Mouse (Mus musculus): ENCODE results near the gene Gipc3.
A peak's percentile ranks its signal among the peaks of the same experiment; 100 is the strongest.

Gipc3 gene

GRCm38 (mm10) chr10:81299585-81300351 is 43.3 kb downstream of the Gipc3 start:
- no peak for DNase-seq (ENCODE audit: low spot score)

- DNase-seq (ENCODE audit: low spot score), result no peak
Observed at GRCm38 (mm10) chr10:81298369-81299100, 44.5 kb downstream of the Gipc3 start.

GRCm38 (mm10) chr10:81297845-81298244 is 45.2 kb downstream of the Gipc3 start:
- DNase-seq (ENCODE audit: low spot score), result no peak

GRCm38 (mm10) chr10:81297246-81297645 is 45.8 kb downstream of the Gipc3 start:
- DNase-seq (ENCODE audit: low spot score), result no peak

GRCm38 (mm10) chr10:81295185-81295584 is 47.9 kb downstream of the Gipc3 start:
- DNase-seq (ENCODE audit: low spot score), result no peak

GRCm38 (mm10) chr10:81294442-81294841 is 48.6 kb downstream of the Gipc3 start:
- DNase-seq (ENCODE audit: low spot score), result no peak

GRCm38 (mm10) chr10:81293334-81294030 is 49.6 kb downstream of the Gipc3 start:
- no peak for DNase-seq (ENCODE audit: low spot score)

GRCm38 (mm10) chr10:81292554-81293333 is 50.3 kb downstream of the Gipc3 start, which contains the start of gene Pip5k1c:
Gene Pip5k1c, plus strand, starts transcription at chr10:81292963.
- DNase-seq (ENCODE audit: low spot score), result peak; percentile 100

GRCm38 (mm10) chr10:81291511-81292104 is 51.5 kb downstream of the Gipc3 start, which contains the start of gene Tjp3:
Gene Tjp3, minus strand, starts transcription at chr10:81291581.
- DNase-seq (ENCODE audit: low spot score), result no peak

GRCm38 (mm10) chr10:81290698-81291460 is 52.2 kb downstream of the Gipc3 start:
- no peak for DNase-seq (ENCODE audit: low spot score)

- no peak for DNase-seq (ENCODE audit: low spot score)
Observed at GRCm38 (mm10) chr10:81289811-81290210, 53.3 kb downstream of the Gipc3 start.

GRCm38 (mm10) chr10:81289278-81289677 is 53.8 kb downstream of the Gipc3 start:
- DNase-seq (ENCODE audit: low spot score), result no peak

- DNase-seq (ENCODE audit: low spot score), result no peak
Observed at GRCm38 (mm10) chr10:81288601-81289000, 54.5 kb downstream of the Gipc3 start.

- DNase-seq (ENCODE audit: low spot score), result no peak
Observed at GRCm38 (mm10) chr10:81287513-81288157, 55.4 kb downstream of the Gipc3 start.

GRCm38 (mm10) chr10:81286586-81286985 is 56.5 kb downstream of the Gipc3 start:
- no peak for DNase-seq (ENCODE audit: low spot score)

- no peak for DNase-seq (ENCODE audit: low spot score)
Observed at GRCm38 (mm10) chr10:81285694-81286450, 57.2 kb downstream of the Gipc3 start.
